In genomic region chr5:39150891-39151290, GRCm38 (mm10) we compare ENCODE assay signal across 21 mouse cellular contexts.
"Had no signal": no experiment of that assay in that cellular context is flagged by ENCODE, and none has a peak within 500 bp of the region (broad histone marks: within the 10 kb centered on the region; RNA-seq: fewer than 3 reads in every experiment).

No protein-coding gene starts in this region.

- H3K27ac ChIP-seq: limb, embryonic 12.5 days; limb, embryonic 15.5 days; liver, embryonic 14.5 days; macrophage; midbrain, embryonic 12.5 days; midbrain, embryonic 15.5 days; neural tube, embryonic 13.5 days had no signal

- ATAC-seq: intestine, embryonic 16.5 days; liver, postnatal 0 days; lung, postnatal 0 days; midbrain, embryonic 15.5 days had no signal

- H3K9ac ChIP-seq: limb, embryonic 12.5 days; limb, embryonic 15.5 days; liver, embryonic 14.5 days; liver, postnatal 0 days; lung, embryonic 14.5 days; midbrain, embryonic 12.5 days; midbrain, embryonic 15.5 days; neural tube, embryonic 13.5 days had no signal

- H3K4me3 ChIP-seq: limb, embryonic 12.5 days; limb, embryonic 15.5 days; midbrain, embryonic 12.5 days; midbrain, embryonic 15.5 days; myocyte; neural tube, embryonic 13.5 days had no signal

- H3K9me3 ChIP-seq: limb, embryonic 12.5 days; limb, embryonic 15.5 days; midbrain, embryonic 12.5 days; midbrain, embryonic 15.5 days; neural tube, embryonic 13.5 days had no signal

- DNase-seq: kidney, adult 18-20 months; kidney, adult 9 months; kidney, postnatal 14 days; kidney, postnatal 4 days; left cerebral cortex, postnatal 4 days; liver, postnatal 0 days; lung, embryonic 14.5 days; right cerebral cortex, postnatal 14 days; right cerebral cortex, postnatal 4 days; thymus, postnatal 25 days had no signal

- H3K4me2 ChIP-seq: limb, embryonic 12.5 days; limb, embryonic 15.5 days; liver, embryonic 11.5 days; lung, embryonic 14.5 days; midbrain, embryonic 12.5 days; midbrain, embryonic 15.5 days; neural tube, embryonic 13.5 days had no signal

- H3K4me1 ChIP-seq: limb, embryonic 15.5 days; midbrain, embryonic 12.5 days; midbrain, embryonic 15.5 days; neural tube, embryonic 13.5 days had no signal

- H3K27me3 ChIP-seq: limb, embryonic 12.5 days; limb, embryonic 15.5 days; midbrain, embryonic 12.5 days; midbrain, embryonic 15.5 days; neural tube, embryonic 13.5 days had no signal

- H3K36me3 ChIP-seq: limb, embryonic 12.5 days; limb, embryonic 15.5 days; midbrain, embryonic 12.5 days; midbrain, embryonic 15.5 days; neural tube, embryonic 13.5 days had no signal
